Mouse (Mus musculus): Measurements from ENCODE around the gene Defb29. TPM values are rescaled to one million over a fixed set of nuclear protein-coding genes. Genes with fewer than 3 reads are reported as not detected.
A peak's percentile ranks its signal among the peaks of the same experiment; 100 is the strongest.

Defb29 gene
- not detected in 2 replicates for polyA plus RNA-seq (2015; fragmentation: Nextera tagmentation; extraction: Ambion mirVana)

GRCm38 (mm10) chr2:152539944-152540710, at the start of gene Defb29:
Gene Defb29, minus strand, starts transcription at chr2:152540098.
- no peak for DNase-seq (ENCODE audit: low spot score)

- no peak for DNase-seq (ENCODE audit: low spot score)
Observed at GRCm38 (mm10) chr2:152589021-152589420, 49.1 kb upstream of the Defb29 start.

- DNase-seq (ENCODE audit: low spot score), result no peak
Observed at GRCm38 (mm10) chr2:152588450-152588849, 48.6 kb upstream of the Defb29 start.

- peak; percentile 23 for DNase-seq (ENCODE audit: low spot score)
Observed at GRCm38 (mm10) chr2:152586926-152587560, 47.1 kb upstream of the Defb29 start.

GRCm38 (mm10) chr2:152580612-152581011, 40.7 kb upstream of the Defb29 start:
- no peak for DNase-seq (ENCODE audit: low spot score)

GRCm38 (mm10) chr2:152580107-152580506, 40.2 kb upstream of the Defb29 start, which contains the start of gene Defb19:
Gene Defb19, minus strand, starts transcription at chr2:152580312.
- no peak for DNase-seq (ENCODE audit: low spot score)

- no peak for DNase-seq (ENCODE audit: low spot score)
Observed at GRCm38 (mm10) chr2:152573484-152573883, 33.6 kb upstream of the Defb29 start.

- DNase-seq (ENCODE audit: low spot score), result no peak
Observed at GRCm38 (mm10) chr2:152572114-152572794, 32.4 kb upstream of the Defb29 start, which contains the start of gene Defb21. Gene Defb21, plus strand, starts transcription at chr2:152572744.

- no peak for DNase-seq (ENCODE audit: low spot score)
Observed at GRCm38 (mm10) chr2:152570313-152570712, 30.4 kb upstream of the Defb29 start.

- DNase-seq (ENCODE audit: low spot score), result no peak
Observed at GRCm38 (mm10) chr2:152569881-152570280, 30.0 kb upstream of the Defb29 start.

GRCm38 (mm10) chr2:152569038-152569437, 29.1 kb upstream of the Defb29 start, which contains the start of gene Gm17416:
Gene Gm17416, plus strand, starts transcription at chr2:152569338.
- DNase-seq (ENCODE audit: low spot score), result no peak

GRCm38 (mm10) chr2:152556655-152557054, 16.8 kb upstream of the Defb29 start:
- no peak for DNase-seq (ENCODE audit: low spot score)

GRCm38 (mm10) chr2:152553774-152554423, 14.0 kb upstream of the Defb29 start:
- DNase-seq (ENCODE audit: low spot score), result peak; percentile 30

- DNase-seq (ENCODE audit: low spot score), result no peak
Observed at GRCm38 (mm10) chr2:152548124-152548523, 8.2 kb upstream of the Defb29 start.

GRCm38 (mm10) chr2:152544691-152545090, 4.8 kb upstream of the Defb29 start:
- peak; percentile 1 for DNase-seq (ENCODE audit: low spot score)

- DNase-seq (ENCODE audit: low spot score), result no peak
Observed at GRCm38 (mm10) chr2:152543478-152543877, 3.6 kb upstream of the Defb29 start.

GRCm38 (mm10) chr2:152542897-152543296, 3.0 kb upstream of the Defb29 start:
- no peak for DNase-seq (ENCODE audit: low spot score)

- DNase-seq (ENCODE audit: low spot score), result no peak
Observed at GRCm38 (mm10) chr2:152541979-152542378, 2.1 kb upstream of the Defb29 start.

- no peak for DNase-seq (ENCODE audit: low spot score)
Observed at GRCm38 (mm10) chr2:152517981-152518380, 21.9 kb downstream of the Defb29 start, which contains the start of gene Defb28. Gene Defb28, plus strand, starts transcription at chr2:152518255.

GRCm38 (mm10) chr2:152516084-152516483, 23.8 kb downstream of the Defb29 start:
- DNase-seq (ENCODE audit: low spot score), result no peak

- no peak for DNase-seq (ENCODE audit: low spot score)
Observed at GRCm38 (mm10) chr2:152511592-152511991, 28.3 kb downstream of the Defb29 start, which contains the start of gene Defb26. Gene Defb26, minus strand, starts transcription at chr2:152511692.
